Mouse (Mus musculus): Measurements from ENCODE around the gene Lamtor3.
A peak's percentile ranks its signal among the peaks of the same experiment; 100 is the strongest.
"Not testable (repeated sequence)": the region's sequence is repeated elsewhere in the genome, so short reads cannot be mapped to it uniquely, and the experiment has no call there.

Gene Lamtor3

GRCm38 (mm10) chr3:137933986-137934385 is 15.7 kb downstream of the Lamtor3 start:
- no peak for DNase-seq (ENCODE audit: low spot score in 2 of 2)

GRCm38 (mm10) chr3:137935570-137936525 is 17.5 kb downstream of the Lamtor3 start:
- DNase-seq (ENCODE audit: low spot score in 2 of 2): no peak

GRCm38 (mm10) chr3:137936541-137936940 is 18.2 kb downstream of the Lamtor3 start:
- DNase-seq (ENCODE audit: low spot score in 2 of 2): no peak

- DNase-seq (ENCODE audit: low spot score in 2 of 2): no peak
Observed at GRCm38 (mm10) chr3:137938608-137939007, 20.3 kb downstream of the Lamtor3 start.

GRCm38 (mm10) chr3:137940757-137941156 is 22.5 kb downstream of the Lamtor3 start:
- no peak for DNase-seq (ENCODE audit: low spot score in 2 of 2)

- no peak for DNase-seq (ENCODE audit: low spot score in 2 of 2)
Observed at GRCm38 (mm10) chr3:137941555-137941954, 23.2 kb downstream of the Lamtor3 start.

- no peak for DNase-seq (ENCODE audit: low spot score in 2 of 2)
Observed at GRCm38 (mm10) chr3:137942098-137942622, 23.9 kb downstream of the Lamtor3 start.

DNA sequence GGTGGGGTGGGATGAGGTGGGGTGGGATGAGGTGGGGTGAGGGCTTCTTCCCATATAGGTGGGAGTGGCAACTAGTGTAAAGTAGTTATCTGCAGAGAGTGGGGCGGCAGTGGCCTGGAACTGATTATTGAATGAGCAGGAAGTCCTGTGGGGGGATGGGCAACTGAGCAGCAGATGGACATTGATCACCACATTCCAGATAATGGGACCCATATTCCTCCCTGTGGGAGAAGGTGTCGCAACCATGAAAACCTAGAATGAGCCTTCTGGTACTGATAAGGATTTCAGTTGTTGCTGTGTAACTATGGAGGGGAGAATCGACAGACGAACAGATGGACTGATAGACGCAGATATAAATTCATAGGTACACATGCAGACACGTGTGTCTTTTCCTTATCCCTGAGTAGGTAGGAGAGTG is 25.4 kb downstream of the Lamtor3 start:
- no peak for DNase-seq (ENCODE audit: low spot score in 2 of 2)

DNA sequence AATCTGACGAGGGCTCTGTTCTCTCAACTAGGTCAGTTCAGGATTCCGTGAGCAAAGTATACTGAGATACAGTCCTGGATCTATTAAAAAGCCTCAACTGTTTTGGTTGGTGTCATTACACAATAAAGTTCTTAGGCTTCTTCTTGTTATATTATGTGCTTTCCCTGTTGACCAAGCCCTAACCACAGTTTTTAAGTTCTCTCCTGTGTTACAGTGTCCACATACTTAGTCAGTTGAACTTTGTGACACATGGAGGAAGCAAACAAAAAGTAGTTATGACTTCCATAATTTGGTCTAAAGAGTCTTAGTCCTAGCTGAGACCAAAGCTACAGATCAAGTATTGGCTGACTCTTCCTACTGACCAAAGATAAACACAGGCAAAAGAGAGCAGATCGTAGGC is 28.5 kb downstream of the Lamtor3 start:
- no peak for DNase-seq (ENCODE audit: low spot score in 2 of 2)

DNA sequence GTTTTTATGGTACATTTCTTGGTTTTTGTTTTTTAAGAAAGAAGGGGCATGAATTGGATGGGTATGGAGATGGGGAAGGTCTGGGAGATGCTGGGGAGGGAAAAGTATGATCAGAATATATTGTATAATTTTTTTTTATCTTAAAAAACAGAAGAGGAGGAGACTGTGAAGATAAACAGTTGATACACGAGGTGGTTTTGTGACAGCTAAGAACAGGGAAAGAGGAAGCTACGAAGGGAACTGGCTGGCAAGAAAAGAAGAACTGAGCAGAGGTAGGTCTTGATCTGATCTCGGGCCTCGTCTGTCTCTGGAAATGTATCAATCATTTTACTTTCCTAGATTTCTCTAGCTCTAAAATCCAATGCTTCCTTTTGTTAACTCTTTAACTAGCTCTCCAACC is 29.2 kb downstream of the Lamtor3 start:
- DNase-seq (ENCODE audit: low spot score in 2 of 2): no peak

- DNase-seq (ENCODE audit: low spot score in 2 of 2): no peak
Observed at GRCm38 (mm10) chr3:137950191-137950885, 32.0 kb downstream of the Lamtor3 start.

- DNase-seq (ENCODE audit: low spot score in 2 of 2): not testable (repeated sequence)
Observed at GRCm38 (mm10) chr3:137951302-137951701, 33.0 kb downstream of the Lamtor3 start.

DNA sequence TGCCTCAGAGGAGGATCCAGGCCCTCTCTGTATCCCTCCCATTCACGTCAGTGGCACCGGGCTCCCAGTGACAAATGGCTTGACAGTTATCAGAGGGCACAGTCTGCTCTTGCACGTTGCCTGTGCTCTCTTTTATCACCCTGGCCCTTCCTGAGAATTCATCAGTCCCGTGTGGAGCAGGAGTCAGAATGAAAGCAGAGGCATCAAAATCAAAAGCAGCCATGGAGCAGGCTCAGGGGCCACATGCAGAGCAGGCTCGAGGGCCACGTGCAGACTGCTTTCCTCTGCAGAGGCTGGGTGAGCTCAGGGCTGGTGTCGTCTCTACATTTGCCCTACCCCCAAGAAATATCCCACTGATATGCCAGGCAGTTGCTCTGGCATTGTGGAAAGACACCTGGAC is 33.5 kb downstream of the Lamtor3 start:
- no peak for DNase-seq (ENCODE audit: low spot score in 2 of 2)

GRCm38 (mm10) chr3:137952225-137952913 is 34.1 kb downstream of the Lamtor3 start:
- DNase-seq (ENCODE audit: low spot score in 2 of 2): peak in 1 of 2 experiments; percentile 21

DNA sequence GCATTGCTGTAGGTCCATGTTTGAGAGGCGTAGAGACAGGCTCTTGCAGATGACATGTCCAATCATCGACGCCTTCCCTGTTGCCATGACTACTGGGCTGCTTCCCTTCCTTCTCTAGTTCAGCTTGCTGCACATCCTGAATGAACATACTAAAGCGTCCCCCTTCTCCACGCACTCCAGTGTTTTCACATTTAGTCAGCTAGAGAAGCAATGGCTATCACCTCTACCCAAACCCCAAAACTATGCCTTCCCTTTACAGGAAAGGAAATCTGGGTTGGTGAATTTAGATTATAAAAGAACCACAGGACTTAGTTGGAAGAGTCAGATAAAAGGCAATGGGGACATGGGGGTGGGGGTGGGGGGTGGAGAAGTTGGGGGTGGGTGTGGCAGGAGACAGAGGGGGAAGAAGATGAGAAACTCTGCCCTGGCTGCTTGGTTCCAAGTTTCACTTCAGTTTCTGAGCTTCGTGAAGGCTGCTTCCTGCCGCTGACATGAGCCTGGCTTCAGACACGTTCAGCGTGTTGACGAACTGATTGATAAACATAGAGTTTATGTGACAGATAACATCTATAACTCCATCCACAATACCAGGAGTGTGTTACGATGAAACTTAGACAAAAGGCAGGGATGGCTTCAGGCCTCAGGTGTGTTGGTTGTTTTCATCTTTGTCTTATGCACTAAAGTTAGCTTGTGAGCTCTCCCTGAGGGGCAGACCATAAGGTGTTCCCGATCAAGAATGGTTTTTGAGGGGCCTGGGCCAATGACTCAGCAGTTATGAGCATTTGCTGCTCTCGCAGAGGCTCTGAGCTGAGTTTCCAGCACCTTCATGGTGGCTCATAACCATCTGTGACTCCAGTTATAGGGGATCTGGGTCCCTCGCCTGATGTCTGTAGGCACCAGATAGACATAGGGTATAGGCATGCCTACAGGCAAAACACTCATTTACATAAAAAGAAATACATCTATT is 34.9 kb downstream of the Lamtor3 start:
- peak in 1 of 2 experiments; percentile 40 for DNase-seq (ENCODE audit: low spot score in 2 of 2)

DNA sequence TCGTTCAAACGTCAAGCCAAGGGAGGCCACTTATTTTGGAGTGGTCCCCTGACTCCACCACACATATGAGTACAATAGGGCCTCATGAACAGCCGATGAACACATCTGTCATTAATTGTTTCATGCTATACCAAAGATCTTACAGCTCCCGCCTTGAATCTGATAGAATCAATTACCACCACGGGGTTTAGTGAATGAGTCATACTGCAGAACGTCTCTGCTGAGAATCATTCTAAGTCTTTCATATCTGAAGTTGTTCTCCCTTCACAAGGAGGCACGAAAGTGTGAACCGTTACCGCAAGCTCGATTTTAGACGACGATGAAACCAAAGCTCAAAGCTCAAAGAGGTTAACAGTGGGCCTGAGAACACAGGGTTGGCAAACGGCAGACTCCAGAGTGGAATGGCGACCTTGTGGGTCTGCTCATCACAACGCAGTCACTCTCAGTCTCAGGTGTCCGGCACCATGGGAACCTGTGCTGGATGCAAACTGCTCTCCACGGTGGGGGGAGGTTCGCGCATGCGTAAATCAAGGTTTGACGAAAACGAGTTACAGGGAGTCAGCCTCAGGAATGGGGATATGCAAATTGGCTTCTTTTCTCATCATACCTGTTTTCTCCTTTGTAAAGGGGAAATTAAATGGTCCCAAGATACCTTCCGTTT is 36.1 kb downstream of the Lamtor3 start:
- DNase-seq (ENCODE audit: low spot score in 2 of 2): no peak

DNA sequence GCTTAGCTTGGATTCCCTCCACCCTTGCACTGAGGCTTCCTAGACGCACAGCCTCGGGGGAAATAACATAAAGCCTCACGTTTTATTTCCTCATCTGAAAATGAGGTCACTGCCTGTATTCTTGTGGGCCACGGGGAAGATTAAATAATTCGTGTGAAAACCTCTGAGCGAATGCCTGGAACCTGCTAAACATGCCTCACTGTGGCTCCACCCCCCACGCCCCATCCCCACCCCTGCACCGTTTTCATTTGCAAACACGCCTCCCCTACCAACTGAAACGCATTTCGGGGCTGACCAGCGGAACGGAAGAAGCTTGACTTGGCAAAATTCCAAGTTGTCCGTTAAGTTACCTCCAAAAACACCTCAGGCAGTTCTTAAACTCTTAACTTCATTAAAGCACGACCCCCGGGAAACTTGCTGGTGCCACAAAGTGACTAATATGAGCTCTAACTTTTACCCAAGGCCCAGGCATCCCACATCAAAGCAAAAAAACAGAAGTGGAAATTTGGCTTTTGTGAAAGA is 37.3 kb downstream of the Lamtor3 start:
- DNase-seq (ENCODE audit: low spot score in 2 of 2): no peak

GRCm38 (mm10) chr3:137957864-137958263 is 39.6 kb downstream of the Lamtor3 start:
- no peak for DNase-seq (ENCODE audit: low spot score in 2 of 2)

DNA sequence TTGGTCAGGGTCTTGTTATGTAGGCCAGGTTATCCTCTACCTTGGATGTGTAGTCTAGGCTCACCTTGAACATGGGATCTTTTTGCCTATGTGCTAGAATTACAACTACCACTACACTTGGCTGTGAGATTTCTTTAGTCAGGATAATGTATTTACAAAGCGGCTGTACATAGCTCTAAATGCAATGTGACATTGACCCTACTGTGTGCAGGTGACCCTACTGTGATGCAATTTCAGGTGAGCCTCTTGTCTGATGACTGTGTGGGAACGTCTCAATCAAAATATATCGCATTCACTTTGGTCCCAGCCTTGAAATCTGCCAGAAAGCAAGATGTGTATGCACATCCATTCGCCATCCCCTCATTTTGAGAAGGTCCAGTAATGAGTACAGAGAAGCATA is 40.0 kb downstream of the Lamtor3 start:
- no peak for DNase-seq (ENCODE audit: low spot score in 2 of 2)

DNA sequence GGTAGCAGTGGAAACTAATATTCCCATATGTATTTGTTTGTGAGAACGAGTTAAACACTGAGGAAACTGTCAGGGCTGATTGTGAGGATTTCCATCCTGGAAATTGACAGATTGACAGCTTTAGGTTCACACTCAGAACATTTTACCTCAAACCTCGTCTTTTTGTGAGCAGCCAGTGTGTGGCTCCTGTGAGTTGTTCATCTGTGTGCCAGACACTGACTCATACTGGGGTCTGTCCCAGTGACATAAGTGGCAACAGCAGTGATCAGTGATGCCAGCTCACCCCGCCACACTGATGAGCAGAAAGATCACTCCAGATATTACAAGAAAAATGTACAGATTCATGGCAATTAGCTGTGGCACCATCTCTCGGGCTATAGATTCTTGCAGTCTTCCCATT is 41.1 kb downstream of the Lamtor3 start:
- no peak for DNase-seq (ENCODE audit: low spot score in 2 of 2)
